Mouse (Mus musculus) lung, postnatal 0 days (tissue): ENCODE results near the gene Slc4a7. TPM values are rescaled to one million over a fixed set of nuclear protein-coding genes. Genes with fewer than 3 reads are reported as not detected.

Experiments
- ATAC-seq: fragments of 200-750 bp; cut with Nextera tagmentation; 2 replicates; pipeline ENCODE4 v1.8.0; 2017; ENCODE audit warnings: moderate library complexity
- DNase-seq: peaks from one replicate; pipeline ENCODE4 v3.0.0-alpha.2; 2016; ENCODE audit warnings: low spot score
- H3K27ac ChIP-seq: fragments of 300-500 bp; sonication (generic); 2 replicates; pipeline ENCODE4 v1.5.1; 2014; ENCODE audit warnings: antibody characterized with exemption, mild to moderate bottlenecking, low read length, mixed read lengths
- H3K27me3 ChIP-seq: fragments of 300-500 bp; sonication (generic); replicated peaks from 2 replicates; pipeline ENCODE4 v1.6.1; 2014; ENCODE audit warnings: low read length, mixed read lengths; ENCODE audit not compliant: insufficient read depth
- H3K36me3 ChIP-seq: fragments of 300-500 bp; sonication (generic); 2 replicates; pipeline ENCODE4 v1.6.1; 2014; ENCODE audit warnings: low read length, mixed read lengths; ENCODE audit not compliant: insufficient read depth
- H3K4me1 ChIP-seq: fragments of 300-500 bp; sonication (generic); 2 replicates; pipeline ENCODE4 v1.6.1; 2014; ENCODE audit warnings: antibody characterized with exemption, low read depth, low read length, mixed read lengths; ENCODE audit not compliant: insufficient read depth
- H3K4me2 ChIP-seq: fragments of 300-500 bp; sonication (generic); replicated peaks from 2 replicates; pipeline ENCODE4 v1.6.1; 2014; ENCODE audit warnings: low read depth, mild to moderate bottlenecking, low read length, moderate library complexity, mixed read lengths
- H3K4me3 ChIP-seq: fragments of 300-500 bp; sonication (generic); 2 replicates; pipeline ENCODE4 v1.5.1; 2014; ENCODE audit warnings: low read depth, low read length
- H3K9ac ChIP-seq: fragments of 300-500 bp; sonication (generic); replicated peaks from 2 replicates; pipeline ENCODE4 v1.6.1; 2014; ENCODE audit warnings: low read depth, mild to moderate bottlenecking
- H3K9me3 ChIP-seq: fragments of 300-500 bp; sonication (generic); 2 replicates; pipeline ENCODE4 v1.6.1; 2016; ENCODE audit warnings: low read length, mixed read lengths
- CTCF ChIP-seq: IDR thresholded peaks from 2 replicates; pipeline ENCODE4 v1.5.1; 2016; ENCODE audit warnings: antibody characterized with exemption, mild to moderate bottlenecking
- EP300 ChIP-seq: IDR thresholded peaks from 2 replicates; pipeline ENCODE4 v1.6.1; 2016; ENCODE audit warnings: antibody characterized with exemption, mild to moderate bottlenecking, control low read depth
- WGBS: fragments of 180-500 bp; shearing (Covaris S2); extraction: QIAGEN DNeasy Blood & Tissue Kit; methylation state at CpG from one replicate; pipeline ENCODE4 v1.1.7; 2014; 5-methylcytosine and 5-hydroxymethylcytosine counted together
- polyA plus RNA-seq: library from polyadenylated mRNA; unstranded; fragments of >200 nt; fragmentation: Nextera tagmentation; extraction: Ambion mirVana; gene quantifications from 2 replicates; pipeline ENCODE4 v1.2.1, GENCODE M21; 2015

Gene Slc4a7
- polyA plus RNA-seq, 1 experiment from 2014 or later, result 7.4 TPM

DNA sequence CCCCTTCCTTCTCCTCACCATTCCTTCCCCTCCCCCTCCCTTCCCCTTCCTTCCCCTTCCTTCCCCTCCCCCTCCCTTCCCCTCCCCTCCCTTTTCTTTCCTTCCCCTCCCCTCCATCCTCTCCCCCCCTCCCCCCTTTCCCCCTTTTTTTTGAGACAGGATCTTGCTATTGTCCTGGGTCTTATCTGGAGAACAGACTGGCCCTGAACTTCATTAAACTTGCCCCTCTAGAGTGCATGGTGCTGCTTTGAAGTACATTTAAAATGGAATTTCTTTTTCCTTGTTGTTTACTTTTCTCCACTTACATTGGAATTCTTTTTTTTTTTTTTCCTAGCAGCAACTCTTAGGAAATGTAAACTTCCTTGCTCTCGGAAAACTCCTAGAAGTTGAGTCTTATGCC is 6.9 kb downstream of the Slc4a7 start:
- H3K4me2 ChIP-seq, result no peak overlapping the region
- H3K36me3 ChIP-seq, result no peaks in the 10 kb centered on the region
- no peak overlapping the region for H3K9ac ChIP-seq
- no peaks in the 10 kb centered on the region for H3K9me3 ChIP-seq
- TF ChIP-seq CTCF (no peak), EP300 (0 out of 2 replicates have a peak, but pooled peaks have one; percentile 7)
- WGBS, result 12% methylated on average over 1 of the region's 1 CpGs
- H3K4me1 ChIP-seq, result no peaks in the 10 kb centered on the region
- no peak overlapping the region for H3K27ac ChIP-seq
- H3K27me3 ChIP-seq, result no peaks in the 10 kb centered on the region
- ATAC-seq, result peak; percentile 47
- H3K4me3 ChIP-seq, result no peak overlapping the region
- DNase-seq, result peak; percentile 54

- TF ChIP-seq EP300, result no peak
- TF ChIP-seq CTCF, result peak; percentile 59
- Histone ChIP-seq H3K9ac (no peak overlapping the region), H3K9me3 (no peaks in the 10 kb centered on the region), H3K27me3 (no peaks in the 10 kb centered on the region), H3K27ac (no peak overlapping the region), H3K4me3 (no peak overlapping the region), H3K4me1 (no peaks in the 10 kb centered on the region), H3K36me3 (no peaks in the 10 kb centered on the region), H3K4me2 (no peak overlapping the region)
- DNase-seq (peak; percentile 35), ATAC-seq (peak; percentile 40; the same call in 1 of the 2 replicates)
These were observed 12.1 kb downstream of the Slc4a7 start for GRCm38 (mm10) chr14:14714130-14714529.

DNA sequence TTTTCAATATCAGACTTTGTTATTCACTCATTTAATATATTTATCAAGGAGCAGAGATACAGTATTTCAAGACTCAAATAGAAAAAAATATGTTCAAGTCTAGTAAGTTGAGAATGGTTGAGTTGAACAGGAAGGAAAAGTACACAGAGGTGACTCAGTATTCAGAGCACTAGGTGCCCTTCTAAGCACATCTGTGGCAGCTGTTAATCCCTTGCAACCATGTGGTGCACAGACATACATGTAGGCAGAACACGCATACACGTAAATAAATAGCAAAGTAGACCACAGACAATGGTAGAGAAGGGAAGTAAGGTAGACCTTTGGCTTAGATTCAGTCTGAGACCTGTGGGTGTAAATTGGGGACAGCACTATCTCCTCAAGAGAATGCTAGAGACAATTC is 13.7 kb downstream of the Slc4a7 start:
- Histone ChIP-seq H3K4me1 (no peaks in the 10 kb centered on the region), H3K4me3 (no peak overlapping the region), H3K9me3 (no peaks in the 10 kb centered on the region), H3K27me3 (no peaks in the 10 kb centered on the region), H3K9ac (no peak overlapping the region), H3K36me3 (no peaks in the 10 kb centered on the region), H3K4me2 (no peak overlapping the region), H3K27ac (no peak overlapping the region)
- DNase-seq (no peak), ATAC-seq (no peak)
- TF ChIP-seq CTCF, result no peak
- no peak for TF ChIP-seq EP300
- WGBS, result 97% methylated on average over 2 of the region's 2 CpGs

GRCm38 (mm10) chr14:14716843-14717242 is 14.8 kb downstream of the Slc4a7 start:
- Histone ChIP-seq H3K9ac (no peak overlapping the region), H3K4me3 (no peak overlapping the region), H3K9me3 (no peaks in the 10 kb centered on the region), H3K36me3 (no peaks in the 10 kb centered on the region), H3K27ac (no peak overlapping the region), H3K4me2 (no peak overlapping the region), H3K4me1 (no peaks in the 10 kb centered on the region), H3K27me3 (no peaks in the 10 kb centered on the region)
- ATAC-seq (no peak), DNase-seq (no peak)
- 80% methylated on average over 6 of the region's 6 CpGs for WGBS
- no peak for TF ChIP-seq EP300
- no peak for TF ChIP-seq CTCF

- H3K9me3 ChIP-seq, result no peaks in the 10 kb centered on the region
- H3K36me3 ChIP-seq, result no peaks in the 10 kb centered on the region
- no peak overlapping the region for H3K4me2 ChIP-seq
- no peaks in the 10 kb centered on the region for H3K4me1 ChIP-seq
- TF ChIP-seq CTCF (no peak), EP300 (no peak)
- no peak for ATAC-seq
- no peak for DNase-seq
- H3K4me3 ChIP-seq, result no peak overlapping the region
- 90% methylated on average over 4 of the region's 4 CpGs for WGBS
- no peak overlapping the region for H3K9ac ChIP-seq
- H3K27me3 ChIP-seq, result no peaks in the 10 kb centered on the region
- H3K27ac ChIP-seq, result no peak overlapping the region
These were observed 16.5 kb downstream of the Slc4a7 start for GRCm38 (mm10) chr14:14718556-14718955.

DNA sequence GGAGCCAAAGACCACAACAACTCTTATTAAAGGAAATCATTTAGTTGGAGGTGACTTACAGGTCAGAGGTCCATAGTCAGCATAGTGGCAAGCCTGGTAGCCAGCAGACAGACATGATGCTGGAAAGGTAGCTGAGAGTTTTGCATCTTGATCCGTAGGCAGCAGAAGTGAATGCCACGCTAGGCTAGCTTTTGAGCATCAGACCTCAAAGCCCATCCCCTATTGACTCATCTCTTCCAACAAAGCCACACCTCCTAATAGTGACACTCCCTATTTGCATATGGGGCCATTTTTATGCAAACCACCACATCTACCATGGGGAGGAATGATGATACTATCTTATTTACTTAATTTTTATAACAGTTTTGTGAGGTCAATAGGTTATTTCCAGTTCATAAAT is 79.1 kb downstream of the Slc4a7 start:
- no peaks in the 10 kb centered on the region for H3K27me3 ChIP-seq
- no peak overlapping the region for H3K4me3 ChIP-seq
- ATAC-seq, result no peak
- no peak for DNase-seq
- H3K9ac ChIP-seq, result no peak overlapping the region
- H3K27ac ChIP-seq, result no peak overlapping the region
- WGBS, result 94% methylated on average over 2 of the region's 2 CpGs
- no peaks in the 10 kb centered on the region for H3K4me1 ChIP-seq
- H3K4me2 ChIP-seq, result no peak overlapping the region
- no peaks in the 10 kb centered on the region for H3K9me3 ChIP-seq
- no peaks in the 10 kb centered on the region for H3K36me3 ChIP-seq
- TF ChIP-seq CTCF (no peak), EP300 (no peak)

DNA sequence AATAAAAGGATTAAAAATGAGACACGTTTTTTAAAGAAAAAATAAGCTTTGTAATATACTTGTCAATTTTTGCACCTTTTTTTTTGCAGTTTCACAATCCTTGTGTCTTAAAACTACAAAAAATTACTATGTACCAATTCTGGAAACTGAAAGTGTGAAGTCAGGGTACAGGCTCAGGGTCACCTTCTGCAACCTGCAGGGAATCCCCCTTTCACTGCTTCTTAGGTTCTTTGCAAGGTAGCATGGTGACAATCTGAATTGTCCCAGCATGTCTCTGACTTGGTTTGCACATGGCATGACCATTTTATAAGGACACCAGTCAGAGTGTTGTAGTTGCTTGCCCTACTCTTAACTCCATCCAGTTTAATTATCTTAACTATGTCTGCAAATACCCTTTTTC is 82.1 kb downstream of the Slc4a7 start:
- TF ChIP-seq CTCF (no peak), EP300 (no peak)
- Histone ChIP-seq H3K4me2 (no peak overlapping the region), H3K9me3 (no peaks in the 10 kb centered on the region), H3K27me3 (no peaks in the 10 kb centered on the region), H3K4me3 (no peak overlapping the region), H3K9ac (no peak overlapping the region), H3K36me3 (no peaks in the 10 kb centered on the region), H3K4me1 (no peaks in the 10 kb centered on the region), H3K27ac (no peak overlapping the region)
- ATAC-seq, result no peak
- DNase-seq, result no peak
- WGBS, result 89% methylated on average over 1 of the region's 1 CpGs
